Mouse (Mus musculus) bone marrow macrophage, adult 2 months (primary cell): Measurements from ENCODE around the gene Atp1a3.

Source experiments
- CTCF ChIP-seq: IDR thresholded peaks from 2 replicates; pipeline ENCODE4 v1.5.1; 2012; ENCODE audit warnings: low read depth, mild to moderate bottlenecking, low read length, moderate library complexity
- POLR2A ChIP-seq: IDR thresholded peaks from 2 replicates; pipeline ENCODE4 v1.6.1; 2012; ENCODE audit warnings: mild to moderate bottlenecking, low read depth, low read length, borderline replicate concordance

- TF ChIP-seq POLR2A (no peak), CTCF (no peak)
Measured at GRCm38 (mm10) chr7:25007609-25008374, 2.0 kb upstream of the Atp1a3 start.
